Mouse (Mus musculus): ENCODE data around the gene Klhl35.

DNA sequence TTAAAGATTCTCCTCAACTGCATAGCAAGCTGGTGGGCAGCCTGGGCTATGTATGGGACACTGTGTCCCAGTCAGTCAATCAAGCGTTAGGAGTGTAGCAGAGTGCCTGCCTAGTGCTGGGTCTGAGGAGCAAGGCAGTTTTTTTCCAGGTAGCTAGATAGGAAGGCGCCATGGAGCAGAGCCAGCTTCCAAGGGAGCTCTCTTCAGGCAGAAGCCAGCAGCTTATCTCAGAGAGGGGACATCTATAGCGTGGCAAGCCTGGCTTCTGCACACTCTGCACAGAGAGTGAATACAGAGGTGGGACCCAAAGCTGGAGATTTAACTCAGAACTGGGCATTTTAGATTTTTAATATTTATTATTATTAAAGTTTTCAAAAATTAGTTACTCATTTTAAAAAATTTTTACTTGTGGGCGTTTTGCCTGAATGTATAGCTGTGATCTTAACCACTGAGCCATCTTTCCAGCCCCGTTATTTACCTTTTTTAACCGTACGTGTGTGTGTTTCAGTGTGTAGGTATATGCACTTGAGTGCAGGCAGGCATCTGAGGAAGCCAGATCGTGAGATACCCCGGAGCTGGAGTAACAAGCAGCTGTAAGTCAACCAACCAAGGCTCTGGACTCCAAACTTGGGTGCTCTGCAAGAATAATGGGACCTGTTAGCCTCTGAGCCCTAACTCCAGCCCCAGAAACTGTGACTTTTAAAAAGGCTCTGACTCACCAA is 50.4 kb downstream of the Klhl35 start:
- TF ChIP-seq CTCF (IDR thresholded peaks at IDR 0.05; ENCODE audit: borderline replicate concordance, insufficient read depth, low read depth, low read length), result no peak
- no peak for TF ChIP-seq POLR2A (IDR thresholded peaks at IDR 0.05; ENCODE audit: borderline replicate concordance, insufficient read depth, low read length)
